Mouse (Mus musculus) erythroblast, embryonic 14.5 days (primary cell): ENCODE measurements at regions not wholly inside any gene's neighbourhood (a gene's known extent, or its start where the extent isn't known, plus 50 kb on each side); places are given as distances from the start of the nearest gene placed in this dataset.
"Not testable (repeated sequence)": the region's sequence is repeated elsewhere in the genome, so short reads cannot be mapped to it uniquely, and the experiment has no call there.

Source experiments
- H3K27me3 ChIP-seq: 2 replicates; pipeline ENCODE4 v1.6.1; 2012; ENCODE audit warnings: inconsistent platforms; ENCODE audit not compliant: control insufficient read depth
- H3K36me3 ChIP-seq: 2 replicates; pipeline ENCODE4 v1.6.1; 2012; ENCODE audit warnings: mild to moderate bottlenecking, inconsistent platforms; ENCODE audit not compliant: control insufficient read depth
- H3K4me1 ChIP-seq: 2 replicates; pipeline ENCODE4 v1.6.1; 2012; ENCODE audit warnings: inconsistent platforms; ENCODE audit not compliant: control insufficient read depth
- H3K4me3 ChIP-seq: replicated peaks from 2 replicates; pipeline ENCODE3; 2012; ENCODE audit warnings: moderate library complexity, mild to moderate bottlenecking, inconsistent platforms
- H3K9me3 ChIP-seq: 2 replicates; pipeline ENCODE4 v1.6.1; 2012; ENCODE audit warnings: low read length, inconsistent platforms, mixed read lengths; ENCODE audit not compliant: control insufficient read depth
- GATA1 ChIP-seq: IDR thresholded peaks from 2 replicates; pipeline ENCODE4 v1.6.1; 2012; ENCODE audit warnings: low read length, inconsistent platforms, mixed read lengths
- TAL1 ChIP-seq: IDR thresholded peaks from 3 replicates; pipeline ENCODE4 v1.6.1; 2012; ENCODE audit warnings: low read length, inconsistent platforms, mixed read lengths

- H3K4me1 ChIP-seq: no peaks in the 10 kb centered on the region
- H3K27me3 ChIP-seq: no peaks in the 10 kb centered on the region
- TF ChIP-seq GATA1 (no peak), TAL1 (no peak)
- H3K36me3 ChIP-seq: no peaks in the 10 kb centered on the region
- no peak overlapping the region for H3K4me3 ChIP-seq
- H3K9me3 ChIP-seq: no peaks in the 10 kb centered on the region
These were observed 469.6 kb upstream of the Tbl1xr1 start for GRCm38 (mm10) chr3:21606846-21607245.

GRCm38 (mm10) chr3:21610231-21610630, 466.2 kb upstream of the Tbl1xr1 start:
- Histone ChIP-seq H3K9me3 (no peaks in the 10 kb centered on the region), H3K4me1 (no peaks in the 10 kb centered on the region), H3K36me3 (no peaks in the 10 kb centered on the region), H3K27me3 (no peaks in the 10 kb centered on the region), H3K4me3 (no peak overlapping the region)
- TF ChIP-seq TAL1 (no peak), GATA1 (no peak)

DNA sequence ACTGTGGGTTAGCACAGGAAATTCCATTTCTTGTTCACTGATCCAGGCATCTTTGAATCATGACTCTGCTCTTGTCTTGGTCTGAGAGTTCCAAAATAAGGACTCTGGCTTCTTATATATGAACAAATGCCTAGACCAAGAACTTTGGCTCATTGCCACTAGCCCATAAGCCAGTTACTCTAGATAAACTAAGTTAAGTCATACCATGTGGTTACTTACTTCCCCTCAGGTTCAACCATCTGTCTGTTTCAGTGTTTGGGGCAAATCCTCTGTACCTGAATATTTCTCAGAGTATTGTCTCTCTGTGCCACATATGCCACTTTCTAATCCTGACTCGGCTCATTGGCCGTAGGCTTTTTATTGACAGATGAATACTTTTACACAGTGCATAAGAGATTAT, 454.7 kb upstream of the Tbl1xr1 start:
- Histone ChIP-seq H3K4me1 (no peaks in the 10 kb centered on the region), H3K4me3 (no peak overlapping the region), H3K9me3 (no peaks in the 10 kb centered on the region), H3K36me3 (no peaks in the 10 kb centered on the region), H3K27me3 (no peaks in the 10 kb centered on the region)
- TF ChIP-seq GATA1 (no peak), TAL1 (no peak)

- Histone ChIP-seq H3K4me3 (no peak overlapping the region), H3K36me3 (no peaks in the 10 kb centered on the region), H3K9me3 (no peaks in the 10 kb centered on the region), H3K27me3 (no peaks in the 10 kb centered on the region), H3K4me1 (no peaks in the 10 kb centered on the region)
- TF ChIP-seq GATA1 (no peak), TAL1 (no peak)
These were observed 451.4 kb upstream of the Tbl1xr1 start for GRCm38 (mm10) chr3:21625039-21625438.

DNA sequence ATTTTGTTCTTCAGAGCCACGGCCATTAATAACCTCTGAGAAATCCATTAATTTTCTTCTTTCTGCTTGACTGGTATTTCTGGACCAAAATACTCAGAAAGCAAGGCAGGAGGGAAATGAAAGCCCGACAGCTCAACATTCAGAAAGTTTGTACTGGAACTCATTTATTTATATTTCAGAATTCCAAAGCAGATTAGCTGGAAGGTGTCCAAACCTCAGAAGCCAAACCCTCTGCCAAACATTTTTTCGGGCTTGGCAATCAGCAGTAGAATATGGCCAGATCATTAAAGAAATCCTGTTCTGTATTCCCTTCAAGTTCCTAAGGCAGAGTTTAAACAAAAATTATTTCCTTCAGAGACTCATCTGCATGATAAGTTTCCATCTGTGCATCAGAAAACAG, 450.4 kb upstream of the Tbl1xr1 start:
- Histone ChIP-seq H3K27me3 (no peaks in the 10 kb centered on the region), H3K36me3 (no peaks in the 10 kb centered on the region), H3K4me1 (no peaks in the 10 kb centered on the region), H3K9me3 (no peaks in the 10 kb centered on the region), H3K4me3 (no peak overlapping the region)
- TF ChIP-seq GATA1 (no peak), TAL1 (no peak)

GRCm38 (mm10) chr3:21627048-21627447, 449.4 kb upstream of the Tbl1xr1 start:
- H3K27me3 ChIP-seq, H3K4me1 ChIP-seq, H3K36me3 ChIP-seq, H3K4me3 ChIP-seq, H3K9me3 ChIP-seq: not testable (repeated sequence)

DNA sequence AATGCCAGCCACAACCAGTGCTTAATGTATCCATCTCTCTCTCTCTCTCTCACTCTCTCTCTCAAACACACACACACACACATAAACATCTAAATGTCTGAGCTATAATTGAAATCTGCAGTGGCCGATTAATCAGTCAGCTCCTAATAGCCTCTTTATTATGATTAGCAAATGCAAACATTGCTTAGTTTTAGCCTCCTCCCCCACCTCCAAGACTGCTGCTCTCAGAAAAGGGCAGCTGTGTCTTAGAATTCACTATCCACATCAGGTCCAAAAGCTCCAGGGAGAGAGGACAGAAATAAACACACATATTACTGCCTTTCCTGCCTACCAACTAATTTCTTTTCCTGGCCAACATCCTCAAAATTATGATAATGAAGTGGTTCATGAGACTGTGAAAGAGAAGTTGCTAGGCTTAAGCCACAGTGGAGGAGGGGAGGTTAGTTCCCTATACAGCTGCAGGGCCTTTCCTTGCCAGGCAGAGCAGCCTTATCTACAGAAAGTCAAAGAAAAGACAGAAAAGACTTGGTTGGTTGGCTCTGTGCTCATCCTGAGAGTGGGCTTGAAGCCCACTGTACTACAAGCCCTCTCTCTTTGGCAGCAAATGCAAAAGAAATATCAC, 442.7 kb upstream of the Tbl1xr1 start:
- H3K9me3 ChIP-seq: no peaks in the 10 kb centered on the region
- H3K27me3 ChIP-seq: no peaks in the 10 kb centered on the region
- no peaks in the 10 kb centered on the region for H3K36me3 ChIP-seq
- H3K4me3 ChIP-seq: no peak overlapping the region
- no peak for TF ChIP-seq GATA1
- no peak for TF ChIP-seq TAL1
- H3K4me1 ChIP-seq: no peaks in the 10 kb centered on the region

DNA sequence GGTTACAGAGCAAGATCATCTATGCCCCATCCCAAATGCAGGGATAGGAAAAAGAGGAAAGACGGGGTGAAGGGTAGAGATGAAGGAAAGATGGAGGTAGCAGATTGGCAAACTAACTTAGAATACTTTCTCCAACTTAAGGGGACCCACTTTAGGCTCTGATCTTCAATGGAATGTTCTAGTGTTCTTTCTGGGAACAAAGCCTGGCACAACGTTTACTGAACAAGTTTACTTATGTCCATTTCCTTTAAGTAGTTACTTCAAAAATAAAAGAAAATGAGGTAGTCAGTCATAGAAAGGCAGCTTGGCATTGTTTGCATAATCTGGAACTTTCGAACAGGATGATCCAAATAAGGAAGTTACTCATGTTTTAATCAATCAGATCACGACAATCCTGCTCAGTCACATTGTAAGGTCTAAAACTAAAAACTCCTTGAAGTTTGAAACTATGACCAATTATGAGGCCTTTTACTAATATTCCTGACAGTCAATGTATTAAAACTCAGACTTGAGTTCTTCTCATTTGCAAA, 441.7 kb upstream of the Tbl1xr1 start:
- Histone ChIP-seq H3K4me3 (no peak overlapping the region), H3K36me3 (no peaks in the 10 kb centered on the region), H3K9me3 (no peaks in the 10 kb centered on the region), H3K27me3 (no peaks in the 10 kb centered on the region), H3K4me1 (no peaks in the 10 kb centered on the region)
- TF ChIP-seq TAL1 (no peak), GATA1 (no peak)

- no peak overlapping the region for H3K4me3 ChIP-seq
- no peaks in the 10 kb centered on the region for H3K36me3 ChIP-seq
- H3K27me3 ChIP-seq: no peaks in the 10 kb centered on the region
- H3K4me1 ChIP-seq: no peaks in the 10 kb centered on the region
- TF ChIP-seq TAL1 (no peak), GATA1 (no peak)
- no peaks in the 10 kb centered on the region for H3K9me3 ChIP-seq
These were observed 437.6 kb upstream of the Tbl1xr1 start for GRCm38 (mm10) chr3:21638886-21639285.

- Histone ChIP-seq H3K27me3 (no peaks in the 10 kb centered on the region), H3K36me3 (no peaks in the 10 kb centered on the region), H3K9me3 (no peaks in the 10 kb centered on the region), H3K4me3 (no peak overlapping the region), H3K4me1 (no peaks in the 10 kb centered on the region)
- TF ChIP-seq GATA1 (no peak), TAL1 (no peak)
These were observed 436.9 kb upstream of the Tbl1xr1 start for GRCm38 (mm10) chr3:21639576-21639975.
